Mouse (Mus musculus): ENCODE results near the gene Glud1. TPM values are rescaled to one million over a fixed set of nuclear protein-coding genes. Genes with fewer than 3 reads are reported as not detected.

Glud1 gene
- polyA plus RNA-seq, 1 experiment from 2014 or later: 86.0 TPM

Other genes starting within 250 kb of the Glud1 start
- gene Anxa8, start 224.7 kb upstream of the Glud1 start, polyA plus RNA-seq (2014; fragmentation: Nextera tagmentation; extraction: Ambion mirVana): 1.5 and 1.8 TPM in 2 replicates
- not detected in 2 replicates for gene A630023A22Rik, start 208.0 kb upstream of the Glud1 start, polyA plus RNA-seq (2014; fragmentation: Nextera tagmentation; extraction: Ambion mirVana)
- gene Npy4r, start 158.2 kb upstream of the Glud1 start, polyA plus RNA-seq (2014; fragmentation: Nextera tagmentation; extraction: Ambion mirVana): 0.04 TPM in 1 of 2 replicates, not detected in the other
- gene Gprin2, start 109.1 kb upstream of the Glud1 start, polyA plus RNA-seq (2014; fragmentation: Nextera tagmentation; extraction: Ambion mirVana): 0.33 and 0.74 TPM in 2 replicates
- gene Syt15, start 91.1 kb upstream of the Glud1 start, polyA plus RNA-seq (2014; fragmentation: Nextera tagmentation; extraction: Ambion mirVana): 0.32 TPM in 1 of 2 replicates, not detected in the other
- 7.1 and 8.5 TPM in 2 replicates for gene Shld2, start 234 bp upstream of the Glud1 start, polyA plus RNA-seq (2014; fragmentation: Nextera tagmentation; extraction: Ambion mirVana)
- gene Fam25c, start 44.7 kb downstream of the Glud1 start, polyA plus RNA-seq (2014; fragmentation: Nextera tagmentation; extraction: Ambion mirVana): not detected in 2 replicates
- 123 and 152 TPM in 2 replicates for gene Sncg, start 64.1 kb downstream of the Glud1 start, polyA plus RNA-seq (2014; fragmentation: Nextera tagmentation; extraction: Ambion mirVana)
- gene Mmrn2, start 64.7 kb downstream of the Glud1 start, polyA plus RNA-seq (2014; fragmentation: Nextera tagmentation; extraction: Ambion mirVana): 4.4 and 4.7 TPM in 2 replicates
- 44.9 and 48.9 TPM in 2 replicates for gene Bmpr1a, start 192.6 kb downstream of the Glud1 start, polyA plus RNA-seq (2014; fragmentation: Nextera tagmentation; extraction: Ambion mirVana)
- gene 9230112D13Rik, start 212.1 kb downstream of the Glud1 start, polyA plus RNA-seq (2014; fragmentation: Nextera tagmentation; extraction: Ambion mirVana): not detected in 2 replicates

All from hindbrain, embryonic 11.5 days (tissue).